Mouse (Mus musculus): Measurements from ENCODE around the gene Ifih1. TPM values are rescaled to one million over a fixed set of nuclear protein-coding genes. Genes with fewer than 3 reads are reported as not detected.

Ifih1 gene
- polyA plus RNA-seq, 1 experiment: 6.1 TPM

DNA sequence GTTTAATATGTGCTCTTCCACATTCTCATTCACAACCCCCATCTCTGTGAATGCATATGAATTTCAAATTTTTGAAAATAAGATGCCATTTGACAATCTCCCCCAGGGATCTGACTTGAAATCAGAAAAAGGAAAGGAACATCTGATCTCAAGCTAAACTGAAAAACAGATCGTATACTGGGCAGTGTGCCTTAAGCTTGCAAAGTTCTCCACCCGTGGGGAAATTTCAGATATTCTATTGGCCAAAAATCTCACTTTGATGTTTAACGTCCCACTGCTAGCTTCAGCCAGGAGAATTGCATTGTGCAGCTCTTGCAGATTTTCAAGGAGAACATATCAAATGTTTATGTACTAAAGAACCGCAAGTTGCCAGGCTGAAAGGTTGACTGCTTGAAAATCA lies 96.9 kb downstream of the Ifih1 start:
- TF ChIP-seq CTCF (IDR thresholded peaks at IDR 0.05; ENCODE audit: borderline replicate concordance, control insufficient read depth, extremely low read depth, insufficient read depth, low read length, poor library complexity): no peak
- no peak for TF ChIP-seq POLR2A (IDR thresholded peaks at IDR 0.05; ENCODE audit: control insufficient read depth, extremely low read depth, insufficient read depth, low read length, poor library complexity)
- 88% methylated on average over 4 of the region's 4 CpGs for WGBS
- no peaks in the 10 kb centered on the region for H3K27me3 ChIP-seq (ENCODE audit: control insufficient read depth, insufficient read depth, low read length)
- no peaks in the 10 kb centered on the region for H3K36me3 ChIP-seq (ENCODE audit: control insufficient read depth, insufficient read depth, low read length)
- H3K4me1 ChIP-seq (replicated peaks; ENCODE audit: control insufficient read depth, insufficient read depth, low read length): no peaks in the 10 kb centered on the region
- DNase-seq: no peak
- no peak overlapping the region for H3K27ac ChIP-seq (ENCODE audit: control insufficient read depth, insufficient read depth, low read length)
- H3K4me3 ChIP-seq (ENCODE audit: control insufficient read depth, insufficient read depth, low read length): no peak overlapping the region

DNA sequence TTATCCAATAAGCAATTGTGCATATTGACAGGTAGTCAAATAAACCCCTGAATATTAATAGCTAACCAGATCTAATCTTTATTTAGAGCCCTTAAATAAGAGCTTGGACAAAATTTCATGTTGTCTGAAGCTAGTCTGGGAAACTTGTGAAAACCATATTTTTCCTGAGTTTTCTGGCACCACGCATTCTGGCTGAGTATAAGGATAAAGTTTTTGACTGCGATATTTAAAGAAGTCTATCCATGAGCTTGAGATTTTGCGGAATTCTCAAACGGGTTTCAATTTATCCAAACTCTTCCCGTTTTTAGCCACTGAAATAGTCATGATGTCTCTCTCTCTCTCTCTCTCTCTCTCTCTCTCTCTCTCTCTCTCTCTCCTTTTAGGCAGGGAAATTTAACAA lies 98.0 kb downstream of the Ifih1 start:
- H3K36me3 ChIP-seq (ENCODE audit: control insufficient read depth, insufficient read depth, low read length): no peaks in the 10 kb centered on the region
- H3K27ac ChIP-seq (ENCODE audit: control insufficient read depth, insufficient read depth, low read length): no peak overlapping the region
- DNase-seq: no peak
- 97% methylated on average over 5 of the region's 5 CpGs for WGBS
- H3K27me3 ChIP-seq (ENCODE audit: control insufficient read depth, insufficient read depth, low read length): no peaks in the 10 kb centered on the region
- no peaks in the 10 kb centered on the region for H3K4me1 ChIP-seq (replicated peaks; ENCODE audit: control insufficient read depth, insufficient read depth, low read length)
- no peak overlapping the region for H3K4me3 ChIP-seq (ENCODE audit: control insufficient read depth, insufficient read depth, low read length)
- TF ChIP-seq POLR2A (IDR thresholded peaks at IDR 0.05; ENCODE audit: control insufficient read depth, extremely low read depth, insufficient read depth, low read length, poor library complexity) (no peak), CTCF (IDR thresholded peaks at IDR 0.05; ENCODE audit: borderline replicate concordance, control insufficient read depth, extremely low read depth, insufficient read depth, low read length, poor library complexity) (no peak)

Other genes with a start within 250 kb of the Ifih1 start
- 20.0 and 23.5 TPM in 2 replicates for gene Dpp4, start 234.0 kb downstream of the Ifih1 start, polyA plus RNA-seq (2012; rRNA removed)
- gene Gcg, start 162.6 kb downstream of the Ifih1 start, polyA plus RNA-seq (2012; rRNA removed): 0.44 and 1.1 TPM in 2 replicates
- 0.58 and 0.60 TPM in 2 replicates for gene Fap, start 72.2 kb downstream of the Ifih1 start, polyA plus RNA-seq (2012; rRNA removed)
- 2.0 and 2.2 TPM in 2 replicates for gene Gca, start 18.0 kb upstream of the Ifih1 start, polyA plus RNA-seq (2012; rRNA removed)